Mouse (Mus musculus): ENCODE data around the gene Nfia.

The Nfia gene

DNA sequence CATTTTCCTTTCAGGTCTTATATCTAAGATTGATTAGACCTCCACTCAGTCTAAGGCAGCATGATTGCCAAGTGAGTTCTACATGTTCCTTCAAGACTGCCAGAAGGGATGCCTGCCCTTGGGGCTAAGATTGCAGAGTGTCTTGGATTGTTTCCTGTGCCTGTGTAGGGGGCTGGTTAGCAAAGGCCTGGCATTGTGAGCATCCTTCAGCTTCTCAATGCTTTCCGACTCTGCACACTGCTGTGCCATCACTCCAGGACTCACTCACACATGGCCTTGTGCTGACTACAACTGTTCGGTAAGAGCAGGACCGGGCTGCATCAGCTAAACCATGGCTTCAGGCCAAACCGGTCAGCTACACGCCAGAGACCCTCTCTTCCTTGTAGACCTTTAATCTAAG, 229.7 kb downstream of the Nfia start:
- no peak for DNase-seq (ENCODE audit: low read depth, low spot score)

DNA sequence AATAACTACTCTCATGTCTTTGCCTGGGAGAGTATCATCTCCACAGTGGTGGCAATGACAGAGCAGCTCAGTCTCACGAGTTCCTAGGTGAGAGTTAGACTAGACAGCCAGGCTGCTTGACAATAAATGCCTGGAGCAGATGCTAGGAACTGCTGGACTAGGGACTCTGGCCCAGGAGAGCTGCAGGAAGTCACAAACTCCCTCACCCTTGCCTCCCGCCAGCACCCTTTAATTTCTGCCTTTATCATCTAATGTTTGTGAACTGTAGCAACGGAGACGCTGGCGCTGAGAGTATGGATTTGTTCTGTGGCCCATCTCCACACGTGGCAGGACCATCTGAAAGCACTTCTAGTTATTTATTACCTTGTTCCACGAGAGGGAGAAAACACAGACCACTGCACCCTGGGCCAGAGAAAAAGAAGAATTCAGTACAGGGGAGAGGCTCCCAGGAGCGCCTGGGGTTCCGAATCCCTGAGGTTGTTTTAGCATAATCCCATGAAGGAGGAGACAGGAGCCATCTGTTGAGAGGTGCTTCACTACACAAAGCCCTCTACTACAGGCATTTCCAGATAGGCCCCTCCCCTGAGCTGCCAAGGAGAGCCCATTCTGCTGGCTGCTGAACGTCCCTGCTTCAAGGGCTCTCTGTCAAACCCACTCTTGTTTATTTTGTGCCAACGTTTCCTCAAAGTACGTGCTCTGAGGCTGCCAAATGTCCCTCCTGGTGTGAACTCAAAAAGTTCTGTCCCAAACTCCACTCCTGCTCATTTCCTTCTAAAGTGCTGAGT, 231.0 kb downstream of the Nfia start:
- DNase-seq (ENCODE audit: low read depth, low spot score), result no peak

DNA sequence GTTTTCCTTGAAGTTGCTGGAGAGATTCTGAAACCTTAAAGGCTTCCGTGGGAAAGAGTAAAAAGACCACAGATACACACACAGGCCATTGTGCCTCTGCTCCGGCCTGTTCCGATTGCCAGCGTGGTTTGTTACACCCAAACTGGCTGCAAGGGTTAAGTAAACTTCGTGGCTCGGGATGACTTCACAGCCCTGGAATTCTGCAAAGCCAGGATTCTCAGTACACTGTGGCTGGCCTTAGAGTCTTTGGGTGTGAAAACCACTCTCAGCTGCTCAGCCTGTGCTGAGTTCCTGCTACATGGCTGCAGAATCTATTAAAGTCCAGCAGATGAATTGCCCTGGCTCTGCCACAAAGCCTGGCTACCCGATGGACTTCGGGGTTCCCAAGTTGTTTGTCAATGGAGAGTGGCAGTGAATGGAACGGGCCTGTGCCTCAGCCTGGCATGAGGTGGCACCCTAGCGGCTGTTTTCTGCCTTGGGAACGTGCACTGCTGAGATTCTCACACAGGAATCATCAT, 231.6 kb downstream of the Nfia start:
- no peak for DNase-seq (ENCODE audit: low read depth, low spot score)

DNA sequence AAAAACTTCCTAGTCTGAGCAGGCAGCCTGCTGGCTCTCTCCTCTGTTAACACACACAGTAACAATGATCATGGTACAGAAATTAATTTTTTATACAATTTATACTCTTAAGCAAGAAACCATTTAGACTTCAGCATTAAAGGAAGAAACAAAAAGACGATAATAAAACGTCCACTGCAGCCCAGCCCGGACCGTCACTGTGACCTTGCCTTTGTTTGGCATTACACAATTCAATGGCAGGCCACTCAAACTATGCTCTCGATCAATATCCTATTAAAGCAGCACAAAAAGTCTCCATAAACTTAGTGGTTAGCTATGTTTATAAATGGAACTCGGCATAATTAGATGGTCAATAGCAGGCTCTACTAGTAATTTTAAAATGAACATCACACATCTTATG, 232.5 kb downstream of the Nfia start:
- no peak for DNase-seq (ENCODE audit: low read depth, low spot score)

DNA sequence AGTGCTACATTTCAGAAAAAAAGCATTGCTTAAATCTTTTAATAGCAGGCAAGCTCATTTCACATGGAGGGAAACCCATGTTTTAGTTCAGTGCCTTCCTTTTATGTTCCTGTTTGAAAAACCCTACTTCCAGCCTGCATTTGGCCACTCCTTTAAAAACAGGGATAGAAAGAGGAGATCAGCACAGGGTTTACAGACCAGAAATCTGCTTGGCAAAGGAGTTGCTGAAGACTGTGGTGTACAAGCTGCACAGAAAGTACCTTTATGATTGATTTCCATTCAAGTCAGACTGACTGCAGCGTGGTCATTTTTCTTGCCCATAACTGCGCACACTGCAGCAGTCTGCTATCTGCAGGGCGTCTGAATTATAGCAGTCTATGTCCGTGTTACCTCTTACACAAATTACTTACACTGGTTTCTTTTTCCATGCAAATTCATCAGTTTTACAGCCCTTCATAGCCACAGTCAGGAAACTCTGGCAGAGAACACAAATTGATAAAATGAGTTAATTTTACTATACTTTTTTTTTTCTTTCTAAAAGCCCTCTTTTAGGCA, 236.4 kb downstream of the Nfia start:
- DNase-seq (ENCODE audit: low read depth, low spot score), result no peak

DNA sequence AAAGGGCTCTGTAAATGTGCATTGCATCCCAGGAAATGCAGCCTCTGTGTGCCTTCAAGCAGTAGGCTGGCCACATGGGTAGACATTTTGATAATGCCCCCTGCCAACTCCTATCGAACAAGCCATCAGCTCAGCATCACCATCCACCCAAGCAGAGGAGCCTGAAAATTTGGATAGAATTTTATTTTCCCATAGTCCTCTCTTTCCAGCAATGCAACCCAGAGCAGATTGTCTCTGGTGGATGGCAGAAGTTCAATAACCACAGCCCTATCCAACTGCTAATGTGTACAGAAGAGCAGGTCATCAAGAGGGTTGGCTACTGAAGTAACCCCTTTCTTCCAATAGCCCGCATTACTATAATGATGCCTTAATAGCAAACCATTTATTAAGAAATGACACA, 237.4 kb downstream of the Nfia start:
- DNase-seq (ENCODE audit: low read depth, low spot score), result no peak

DNA sequence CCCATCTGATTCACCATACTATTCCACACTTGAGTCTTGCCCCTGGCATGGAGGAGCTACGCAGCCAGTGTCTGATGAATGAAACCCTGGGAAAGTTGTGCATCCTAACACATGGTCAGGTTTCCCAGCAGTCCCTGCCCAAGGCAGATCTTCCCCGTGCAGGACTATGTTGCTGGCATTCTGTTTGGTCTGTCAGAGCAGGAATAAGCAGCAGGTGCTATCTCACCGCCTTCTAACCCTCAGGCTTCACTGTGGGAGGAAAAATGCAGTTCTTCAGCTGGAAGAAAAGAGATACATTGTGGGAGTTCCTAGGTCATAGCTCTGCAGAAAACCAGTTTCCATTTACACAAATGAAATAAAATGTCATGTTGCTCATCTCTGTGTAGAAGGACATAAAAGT, 247.3 kb downstream of the Nfia start:
- no peak for DNase-seq (ENCODE audit: low read depth, low spot score)

DNA sequence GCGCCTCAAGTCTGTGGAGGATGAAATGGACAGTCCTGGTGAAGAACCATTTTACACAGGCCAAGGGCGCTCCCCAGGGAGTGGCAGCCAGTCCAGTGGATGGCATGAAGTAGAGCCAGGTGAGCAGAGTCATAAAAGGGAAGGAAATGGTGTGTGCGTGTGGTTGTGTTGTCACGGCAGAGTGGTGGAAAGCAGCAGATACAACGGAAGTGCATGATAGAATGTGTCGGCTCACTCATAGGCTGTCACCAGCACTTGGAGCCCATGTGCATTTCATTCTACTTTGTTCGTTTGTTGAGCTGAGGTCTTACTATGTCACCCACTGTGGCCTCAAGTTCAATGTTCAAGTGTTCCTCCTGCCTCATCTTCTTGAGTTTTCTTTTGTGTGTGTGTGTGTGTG, 248.3 kb downstream of the Nfia start:
- no peak for DNase-seq (ENCODE audit: low read depth, low spot score)

DNA sequence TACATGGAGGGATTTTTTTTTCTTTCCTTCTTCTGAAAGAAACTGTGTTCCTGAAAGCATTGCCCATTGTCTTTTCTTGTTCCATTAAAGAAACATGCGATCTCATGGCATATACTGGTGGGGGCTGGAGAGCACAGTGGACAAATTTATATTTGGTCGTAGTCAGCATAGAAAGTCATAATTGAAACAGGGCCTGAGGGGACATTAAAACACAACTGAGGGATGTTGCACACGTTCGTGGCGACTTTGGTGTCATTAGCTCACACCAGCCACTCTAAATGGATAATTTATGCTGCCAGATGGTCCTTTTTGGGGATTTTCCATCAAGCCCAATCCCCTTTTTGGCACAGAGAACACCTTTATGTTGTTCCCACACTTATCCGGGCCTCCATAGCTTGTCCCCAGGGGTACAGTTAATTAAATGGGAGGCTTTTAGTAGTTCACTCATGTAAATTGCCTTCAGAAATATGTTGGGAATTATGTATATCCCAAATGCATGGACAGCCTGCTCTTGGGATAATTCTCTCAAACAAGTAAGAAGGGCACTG, 250.8 kb downstream of the Nfia start:
- DNase-seq (ENCODE audit: low read depth, low spot score), result no peak

DNA sequence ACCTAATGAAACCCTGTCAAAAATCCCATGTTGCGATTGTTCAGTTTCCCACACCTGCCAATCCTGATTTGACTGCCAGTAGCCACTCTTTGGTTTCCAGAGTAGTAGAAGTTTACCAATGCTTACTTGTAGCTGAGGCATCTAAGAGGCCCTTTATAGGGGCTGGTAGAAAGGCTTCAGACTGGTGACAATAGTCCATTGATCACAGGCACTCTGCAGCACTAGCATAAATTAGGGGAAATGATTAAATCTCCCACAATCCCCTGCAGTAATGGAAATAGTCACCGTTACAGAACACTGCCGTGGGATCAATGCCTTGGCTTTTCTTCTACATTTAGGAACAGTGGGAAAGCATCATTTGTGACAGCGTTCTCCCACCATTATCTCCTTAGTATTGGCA, 254.9 kb downstream of the Nfia start:
- no peak for DNase-seq (ENCODE audit: low read depth, low spot score)

DNA sequence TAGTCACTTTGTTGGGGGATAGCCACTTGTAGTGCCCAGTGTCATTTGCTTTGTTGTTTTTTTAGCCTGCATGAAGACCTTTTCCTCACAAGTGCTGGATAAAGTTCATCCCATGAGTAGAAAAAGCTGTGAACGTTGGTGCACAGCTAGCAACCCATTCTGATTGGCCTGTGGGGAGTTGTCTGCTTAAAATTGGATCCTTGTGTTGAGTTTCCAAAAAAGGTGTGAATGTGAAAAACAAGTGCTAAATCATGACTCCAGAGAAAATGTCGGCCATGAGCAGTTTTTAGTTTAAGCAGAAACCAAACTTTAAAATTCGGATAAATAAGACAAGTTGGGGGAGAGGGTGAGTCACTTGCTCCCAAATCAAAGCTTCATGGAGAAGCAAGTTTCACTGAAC, 259.3 kb downstream of the Nfia start:
- no peak for DNase-seq (ENCODE audit: low read depth, low spot score)

DNA sequence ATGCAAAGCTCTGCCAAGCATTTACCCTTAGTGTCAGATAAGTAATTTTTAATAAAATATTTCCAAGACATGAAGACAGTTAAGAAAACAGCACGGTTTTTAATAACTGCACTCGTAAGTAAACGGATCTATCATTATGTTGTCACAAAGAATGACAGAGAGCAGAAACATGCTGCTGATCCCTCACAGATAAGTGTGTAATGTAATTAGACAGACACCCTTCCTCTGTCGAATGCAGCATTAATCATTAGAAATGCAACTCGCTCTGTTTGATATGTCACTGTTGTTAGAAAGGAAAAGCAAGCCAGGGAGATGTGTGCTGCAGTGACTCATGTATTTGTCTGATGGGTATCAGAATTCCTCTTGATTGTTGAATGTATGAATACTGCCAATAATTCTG, 259.8 kb downstream of the Nfia start:
- no peak for DNase-seq (ENCODE audit: low read depth, low spot score)

DNA sequence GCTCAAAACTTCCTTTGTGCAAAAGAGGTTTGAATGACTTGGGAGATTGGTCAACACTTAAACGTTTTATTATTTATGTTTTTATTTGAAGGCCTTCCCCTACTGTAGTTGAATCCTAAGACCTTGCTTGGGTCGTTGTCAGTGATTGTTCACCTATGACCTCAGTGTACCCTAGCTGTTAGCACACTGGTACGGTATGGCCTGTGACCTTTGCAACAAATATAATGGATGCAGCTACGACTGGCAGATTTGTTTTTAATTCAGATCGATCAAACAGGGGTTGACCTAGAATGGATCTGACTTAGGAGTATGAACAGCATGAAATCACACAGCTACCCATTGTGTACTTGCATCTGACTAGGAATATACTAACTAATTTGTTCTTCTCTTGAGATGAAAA, 266.6 kb downstream of the Nfia start:
- no peak for DNase-seq (ENCODE audit: low read depth, low spot score)

DNA sequence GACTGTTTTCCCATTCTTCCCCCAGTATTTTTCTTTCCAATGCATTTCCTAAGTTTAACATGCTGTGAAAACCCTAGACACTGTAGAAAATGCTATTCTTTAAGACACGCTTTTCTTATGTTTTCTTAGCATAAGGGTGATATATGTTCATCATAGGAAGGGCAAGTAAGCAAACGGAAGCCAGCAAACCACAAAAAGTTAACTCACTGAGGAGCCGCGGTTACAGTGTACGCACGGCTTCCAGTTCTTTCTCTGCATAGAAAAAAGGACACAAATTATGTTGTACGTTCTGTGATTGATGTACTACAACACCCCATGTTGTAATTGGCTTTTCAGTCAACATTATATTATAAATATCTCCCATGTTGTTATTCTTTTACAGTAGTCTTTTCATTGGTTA, 267.6 kb downstream of the Nfia start:
- DNase-seq (ENCODE audit: low read depth, low spot score), result no peak

DNA sequence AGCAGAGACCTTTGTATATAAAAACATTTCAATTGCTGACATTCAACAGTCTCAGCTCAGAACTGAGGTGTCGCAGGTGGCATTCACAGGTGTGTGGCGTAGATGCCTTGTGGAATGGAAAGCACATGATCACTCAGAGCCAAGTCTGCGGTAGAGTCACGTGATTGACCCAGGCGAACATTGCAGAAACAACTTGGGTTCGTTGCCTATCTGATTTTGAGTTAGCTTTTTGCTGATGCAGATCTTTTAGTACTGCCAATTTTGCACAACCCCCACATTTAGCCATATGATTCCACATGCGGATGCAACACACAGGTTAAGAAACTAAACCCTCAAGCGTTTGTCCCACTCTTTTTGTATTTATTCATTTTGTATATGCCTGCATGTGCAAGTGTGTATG, 272.1 kb downstream of the Nfia start:
- DNase-seq (ENCODE audit: low read depth, low spot score), result no peak

DNA sequence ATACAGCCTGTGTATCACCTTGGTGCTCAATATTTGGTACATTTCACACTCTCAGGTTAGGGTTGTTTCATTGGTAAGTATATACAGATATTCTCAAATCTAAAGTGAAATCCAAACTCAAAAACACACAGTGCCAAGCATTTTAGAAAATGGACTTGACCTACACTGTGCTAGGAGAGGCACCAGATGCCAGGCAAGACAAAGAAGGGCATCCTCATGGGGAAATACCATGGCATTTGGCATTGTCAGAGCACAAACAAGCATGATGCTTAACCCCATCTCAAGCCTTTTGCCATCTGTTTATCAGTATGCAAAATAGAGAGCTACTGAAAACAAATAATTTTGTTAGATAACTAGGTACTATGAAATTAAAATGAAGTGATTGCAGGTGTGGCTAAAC, 274.8 kb downstream of the Nfia start:
- no peak for DNase-seq (ENCODE audit: low read depth, low spot score)

DNA sequence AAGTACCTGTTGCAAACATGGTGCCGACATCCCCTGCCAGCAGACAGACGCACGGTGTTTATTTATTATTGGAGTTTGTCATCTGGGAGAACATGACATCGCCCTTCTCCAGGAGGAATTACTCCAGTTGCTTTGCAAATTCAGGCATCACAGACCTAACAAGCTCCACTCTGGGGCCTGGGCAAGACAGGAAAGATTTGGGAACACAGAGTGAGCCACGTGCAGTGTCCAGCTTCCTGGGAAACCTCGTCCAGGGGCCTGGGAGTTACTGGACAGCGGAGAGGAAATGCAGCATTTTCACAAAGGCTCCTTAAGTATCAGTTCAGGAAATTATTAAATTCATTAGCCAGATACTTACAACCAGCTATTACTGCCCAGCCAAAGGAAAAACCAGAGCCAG, 277.1 kb downstream of the Nfia start:
- DNase-seq (ENCODE audit: low read depth, low spot score), result no peak

DNA sequence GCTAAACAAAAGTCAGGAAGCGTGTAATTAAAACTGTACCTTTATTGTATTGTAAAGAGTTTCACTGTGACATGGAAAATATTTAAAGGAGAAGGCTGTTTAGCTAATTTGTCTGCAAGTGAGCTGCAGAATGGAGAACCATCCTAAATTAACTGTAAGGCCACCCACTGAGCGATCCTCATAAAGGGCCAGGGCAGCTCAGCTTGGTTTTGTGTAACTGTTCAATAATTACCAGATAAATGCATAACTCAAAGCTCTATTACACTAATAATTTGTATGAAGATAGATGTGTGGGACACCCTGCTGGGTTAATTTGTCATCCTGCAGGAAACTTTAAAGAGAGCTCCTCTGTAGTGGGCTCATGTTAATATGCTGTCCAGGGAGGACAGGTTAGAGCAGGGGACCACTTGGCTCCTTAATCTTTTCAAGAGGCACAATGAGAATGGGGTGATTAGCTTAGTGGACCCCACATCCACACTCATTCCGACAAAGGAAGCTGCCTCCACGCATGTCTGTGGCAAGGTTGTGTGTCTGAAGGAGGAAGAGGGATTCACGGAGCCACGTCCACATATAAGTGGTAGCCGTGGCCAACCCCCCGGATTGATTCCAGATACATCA, 277.6 kb downstream of the Nfia start:
- no peak for DNase-seq (ENCODE audit: low read depth, low spot score)

DNA sequence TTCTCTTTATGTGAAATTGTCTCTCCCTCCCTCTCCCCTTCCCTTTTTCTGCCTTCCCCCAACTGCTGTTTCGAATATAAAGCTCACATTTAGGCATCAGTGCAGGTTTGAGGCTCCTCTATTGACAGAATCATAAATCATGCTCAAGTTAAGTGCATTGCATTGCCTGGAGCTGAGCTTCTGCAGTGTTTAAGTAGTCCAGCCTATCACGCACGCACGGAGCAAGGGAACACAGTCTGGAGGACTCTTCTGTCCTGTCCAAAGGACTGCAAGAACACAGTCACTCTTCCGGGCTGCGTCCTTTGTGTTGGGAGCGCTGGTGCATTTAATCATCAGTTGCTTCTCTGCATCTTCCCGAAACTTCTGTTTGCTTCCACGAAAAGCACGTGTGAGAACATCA, 278.2 kb downstream of the Nfia start:
- no peak for DNase-seq (ENCODE audit: low read depth, low spot score)

DNA sequence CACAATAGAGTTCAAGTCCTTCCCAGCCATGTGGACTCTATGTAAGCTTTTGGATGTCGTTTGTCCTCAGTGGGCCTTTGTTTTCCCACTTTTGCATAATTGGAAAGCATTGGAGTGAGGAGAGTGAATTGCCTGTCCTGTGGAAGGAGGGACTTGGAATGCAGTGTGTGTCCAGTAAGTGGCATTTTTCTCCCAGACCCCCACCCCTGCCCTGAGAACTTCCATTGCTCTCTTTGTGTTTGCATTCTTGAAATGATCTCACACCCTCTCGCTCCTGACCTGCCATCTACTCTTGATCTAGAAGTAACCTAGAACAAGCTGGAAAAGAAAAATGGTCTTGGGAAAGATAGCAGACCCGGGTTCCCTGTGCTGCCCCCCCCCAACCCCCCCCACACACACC, 278.8 kb downstream of the Nfia start:
- no peak for DNase-seq (ENCODE audit: low read depth, low spot score)

DNA sequence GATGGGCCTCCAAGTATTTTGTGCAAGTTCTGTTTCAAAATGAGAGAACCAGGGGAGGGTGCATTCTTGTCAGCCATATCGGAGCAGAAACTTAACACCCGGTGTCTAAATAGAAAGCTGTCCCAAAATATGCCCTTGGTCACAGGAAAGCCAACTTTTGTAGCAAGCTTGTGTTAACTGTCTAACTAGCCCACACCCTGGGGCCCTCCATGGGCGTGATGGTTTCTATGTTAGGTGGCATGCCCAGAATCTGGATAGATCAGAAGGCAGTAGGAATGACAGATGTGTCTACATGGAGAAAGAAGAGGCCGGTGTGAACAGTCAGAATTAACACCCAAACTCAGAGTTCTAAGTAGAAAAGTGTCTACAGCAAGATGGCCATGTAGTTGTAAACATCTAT, 282.5 kb downstream of the Nfia start:
- no peak for DNase-seq (ENCODE audit: low read depth, low spot score)

DNA sequence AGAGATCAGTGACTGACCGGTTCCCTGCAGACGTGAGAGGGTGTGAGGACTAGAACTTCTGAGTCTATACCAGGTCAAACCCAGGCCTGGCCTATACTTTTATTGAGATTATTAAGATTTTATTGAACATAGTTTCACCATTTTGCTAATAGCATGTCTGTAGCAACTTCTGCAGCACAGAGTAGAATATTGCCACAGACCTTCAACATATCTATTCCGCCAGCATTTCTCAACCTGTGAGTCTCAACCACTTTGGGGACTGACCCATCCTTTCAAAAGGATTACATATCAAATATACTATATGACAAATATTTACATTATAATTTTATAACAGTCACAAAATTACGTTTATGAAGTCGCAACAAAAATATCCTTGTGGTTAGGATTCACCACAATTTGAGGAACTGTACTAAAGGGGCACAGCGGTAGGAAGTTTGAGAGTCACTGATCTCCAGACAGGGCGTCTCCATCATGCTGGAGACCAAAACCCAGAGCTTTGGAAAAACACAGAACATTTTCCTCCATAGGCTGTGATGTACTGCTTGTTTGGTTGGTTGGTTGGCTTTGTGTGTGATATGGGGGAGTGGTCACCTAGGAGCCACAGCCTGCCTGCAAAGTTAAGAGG, 284.0 kb downstream of the Nfia start:
- DNase-seq (ENCODE audit: low read depth, low spot score), result no peak
